Mouse (Mus musculus): ENCODE measurements at regions not wholly inside any gene's neighbourhood (a gene's known extent, or its start where the extent isn't known, plus 50 kb on each side); places are given as distances from the start of the nearest gene placed in this dataset.

GRCm38 (mm10) chr17:75893559-75893958 is 341.8 kb upstream of the Fam98a start:
- no peak for DNase-seq

DNA sequence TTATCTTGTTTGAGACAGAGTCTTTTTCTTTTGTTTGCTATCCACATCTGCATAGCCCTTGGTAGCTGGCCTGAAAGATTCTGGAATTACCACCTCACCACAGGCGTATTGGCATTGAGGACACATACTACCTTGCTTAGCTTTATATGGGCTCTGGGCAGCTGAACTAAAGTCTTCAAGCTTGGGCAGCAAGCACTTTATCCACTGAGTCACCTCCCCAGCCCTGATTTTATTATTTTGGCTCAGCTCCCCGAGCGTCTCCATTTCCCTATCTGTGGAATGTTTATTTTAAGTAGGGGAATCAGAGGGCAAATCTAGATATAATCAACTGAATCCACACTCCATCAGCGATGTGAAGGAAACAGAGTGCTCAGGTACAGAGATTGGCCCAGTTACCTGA is 340.4 kb upstream of the Fam98a start:
- DNase-seq: no peak

DNA sequence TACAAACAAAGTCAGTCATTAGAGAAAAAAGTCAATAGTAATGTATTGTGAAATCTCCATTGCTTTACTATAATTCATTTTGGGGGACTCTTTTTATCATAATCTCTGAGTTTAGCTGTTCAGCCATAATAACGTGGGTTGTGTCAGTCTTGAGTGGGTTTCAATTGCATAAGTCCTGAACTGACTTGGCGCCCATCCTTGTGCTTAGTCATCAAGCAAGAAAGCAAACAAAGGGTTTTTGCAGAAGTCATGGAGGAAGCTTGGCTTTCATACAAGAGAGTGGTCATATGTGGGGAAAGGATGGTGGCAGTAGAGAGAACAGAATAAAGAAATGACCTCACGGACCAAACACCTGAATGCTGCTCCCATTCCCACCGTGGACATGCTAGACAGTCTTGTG is 339.8 kb upstream of the Fam98a start:
- no peak for DNase-seq

- no peak for DNase-seq
These were observed 326.1 kb upstream of the Fam98a start for GRCm38 (mm10) chr17:75877848-75878247.

DNA sequence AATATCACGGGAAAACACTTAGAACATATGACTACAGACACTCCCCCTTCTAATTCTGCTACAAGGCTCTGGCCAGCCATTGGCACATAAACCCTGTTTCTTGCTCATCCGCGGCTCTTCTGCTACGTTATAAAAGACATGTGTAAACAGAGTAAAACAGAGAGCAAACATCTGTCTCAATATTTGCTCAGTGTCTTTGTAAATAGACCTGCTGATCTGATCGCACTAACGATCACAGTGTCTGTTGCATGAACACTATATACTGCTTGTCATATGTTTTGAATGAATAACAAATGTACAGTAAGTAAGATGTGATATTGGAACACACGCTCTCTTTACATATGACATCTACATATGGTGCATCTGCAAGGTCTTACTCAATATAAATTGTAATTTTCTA is 325.1 kb upstream of the Fam98a start:
- no peak for DNase-seq

DNA sequence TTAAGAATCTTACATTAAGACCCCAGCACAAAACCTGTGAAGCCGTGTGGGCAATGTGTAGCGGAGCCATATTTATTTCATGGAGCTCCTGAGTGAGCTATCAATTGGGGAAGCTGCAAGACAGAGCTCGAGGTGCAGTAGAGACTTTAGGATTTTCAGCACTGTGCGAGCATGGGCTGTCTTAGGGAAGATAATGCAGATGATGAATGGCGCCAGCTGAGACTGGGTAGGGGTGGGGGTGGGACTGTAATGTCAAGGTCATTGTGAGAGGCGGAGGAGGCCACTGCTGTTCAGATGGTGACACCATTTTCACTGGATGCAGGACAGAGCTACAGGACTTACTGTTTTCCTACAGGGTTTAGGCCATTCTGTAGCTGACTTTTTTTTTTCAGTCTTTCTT is 322.8 kb upstream of the Fam98a start:
- no peak for DNase-seq

GRCm38 (mm10) chr17:75870492-75870891 is 318.7 kb upstream of the Fam98a start:
- no peak for DNase-seq

GRCm38 (mm10) chr17:75857015-75857414 is 305.3 kb upstream of the Fam98a start:
- no peak for DNase-seq

DNA sequence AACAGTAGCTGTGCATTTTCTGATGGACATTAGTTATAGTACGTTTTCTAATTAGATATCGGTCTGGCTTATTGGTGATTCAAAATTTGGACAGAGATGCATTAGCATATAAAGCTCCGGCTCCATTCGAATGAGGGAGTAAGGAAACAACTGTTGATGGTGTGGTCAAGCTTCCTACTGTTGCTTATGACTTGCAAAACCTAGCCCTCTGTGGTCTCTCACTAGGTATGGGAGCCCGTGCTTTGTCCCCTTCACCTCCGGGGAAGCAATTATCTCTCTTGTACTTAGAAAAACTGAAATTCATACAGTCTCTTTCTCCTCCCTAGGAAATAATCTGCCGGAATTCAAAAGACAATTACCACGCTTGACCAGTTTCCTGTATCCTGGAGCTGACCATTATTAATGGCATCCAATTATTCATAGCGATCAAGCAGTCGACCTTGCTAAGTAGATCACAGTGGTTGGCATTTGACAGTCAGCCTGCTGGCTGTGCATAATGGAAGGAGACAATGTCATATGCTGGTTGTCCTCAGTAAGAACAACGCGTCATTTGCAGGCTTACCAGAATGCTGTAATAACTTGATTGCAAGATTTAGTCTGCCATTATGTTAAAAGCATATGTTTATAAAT is 264.4 kb upstream of the Fam98a start:
- no peak for DNase-seq

GRCm38 (mm10) chr17:75812163-75812562 is 260.4 kb upstream of the Fam98a start:
- no peak for DNase-seq

- DNase-seq: no peak
These were observed 257.0 kb upstream of the Fam98a start for GRCm38 (mm10) chr17:75808524-75809326.

DNA sequence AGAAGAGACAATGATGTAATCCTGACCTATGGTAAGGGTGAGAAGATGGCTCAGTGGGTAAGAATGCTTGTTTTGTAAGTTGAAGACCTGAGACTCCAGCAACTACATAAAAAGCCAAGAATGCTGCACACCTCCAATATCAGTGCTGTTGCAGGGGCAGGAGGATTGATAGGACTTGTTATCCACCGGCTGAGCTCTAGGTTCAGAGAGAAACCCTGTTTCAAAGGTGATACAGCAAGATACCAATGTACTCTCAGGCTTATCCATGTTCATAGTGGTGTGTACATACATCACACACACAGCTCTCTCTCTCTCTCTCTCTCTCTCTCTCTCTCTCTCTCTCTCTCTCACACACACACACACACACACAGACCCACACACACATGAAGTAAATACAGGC is 256.3 kb upstream of the Fam98a start:
- DNase-seq: no peak

- DNase-seq: no peak
These were observed 252.6 kb upstream of the Fam98a start for GRCm38 (mm10) chr17:75804358-75804757.

DNA sequence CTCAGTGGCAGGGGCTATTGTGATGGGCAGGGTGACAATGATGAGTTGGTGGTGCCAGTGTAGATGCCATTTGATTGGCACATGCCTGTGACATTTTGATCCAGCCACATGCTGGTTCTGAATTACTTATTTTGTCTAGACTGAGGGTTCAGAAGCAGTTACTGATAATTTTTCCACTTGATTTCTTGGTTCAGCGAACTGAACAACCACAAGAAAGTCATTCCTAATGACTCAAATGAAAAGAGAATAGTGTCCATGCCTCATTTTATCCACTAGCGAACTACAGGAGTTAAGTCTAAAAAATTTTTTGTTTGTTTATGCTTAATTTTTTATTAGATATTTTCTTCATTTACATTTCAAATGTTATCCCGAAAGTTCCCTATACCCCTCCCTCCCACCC is 244.6 kb upstream of the Fam98a start:
- no peak for DNase-seq

DNA sequence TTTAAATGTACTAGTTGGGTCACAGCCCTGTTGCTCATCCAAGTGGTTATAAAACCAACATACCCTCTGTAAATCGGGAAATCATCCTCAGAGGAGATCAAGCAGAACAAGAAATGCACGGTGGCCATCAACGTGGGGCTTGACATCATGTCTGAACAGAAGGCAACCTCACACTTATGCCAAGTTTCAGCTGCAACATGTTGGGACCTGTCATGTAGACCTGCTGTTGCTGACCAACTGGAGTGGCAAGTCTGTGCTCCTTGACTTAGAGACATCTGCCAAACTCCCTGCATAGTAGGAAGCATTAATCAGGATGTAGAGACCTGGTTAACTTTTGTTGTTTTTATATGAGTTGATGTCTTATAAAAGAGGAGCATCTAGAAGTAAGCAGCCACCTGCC is 244.0 kb upstream of the Fam98a start:
- DNase-seq: no peak

DNA sequence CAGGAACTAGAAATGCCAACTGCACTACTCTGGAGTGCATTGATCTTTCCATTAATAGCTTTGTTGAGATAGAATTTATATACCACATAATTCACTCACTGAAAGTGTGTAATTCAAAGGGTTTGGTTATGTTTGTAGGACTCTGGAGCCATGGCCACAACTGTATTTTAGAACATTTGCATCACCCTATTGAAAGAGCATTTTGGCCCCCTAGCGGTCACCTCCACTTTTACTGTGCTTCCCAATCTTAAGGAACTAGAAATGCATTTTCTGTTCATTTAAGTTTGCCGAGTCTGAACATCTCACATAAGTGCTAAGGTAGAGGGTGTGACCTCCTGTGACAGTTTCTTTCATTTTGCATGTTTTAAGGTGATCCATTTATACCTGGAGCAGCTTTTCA is 228.0 kb upstream of the Fam98a start:
- no peak for DNase-seq

DNA sequence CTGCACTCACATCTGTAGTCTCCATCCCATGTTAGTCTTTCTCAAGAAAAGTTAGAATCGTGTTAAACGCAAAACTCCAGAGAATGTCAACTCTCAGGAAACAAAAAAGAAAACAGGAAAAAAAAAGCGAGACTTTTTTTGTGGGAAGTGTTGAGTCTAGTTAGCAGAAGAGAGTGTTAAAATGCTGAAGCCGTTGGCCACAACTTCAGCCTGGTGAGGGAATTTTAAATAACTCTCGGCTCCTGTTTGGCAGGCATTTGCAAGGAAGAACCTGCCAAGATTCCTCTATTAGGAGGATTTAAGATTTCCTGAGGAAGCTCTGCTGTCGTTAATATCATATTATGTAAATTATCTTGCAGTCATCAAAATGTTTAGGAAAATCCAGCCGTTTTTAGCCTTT is 224.9 kb upstream of the Fam98a start:
- DNase-seq: no peak

DNA sequence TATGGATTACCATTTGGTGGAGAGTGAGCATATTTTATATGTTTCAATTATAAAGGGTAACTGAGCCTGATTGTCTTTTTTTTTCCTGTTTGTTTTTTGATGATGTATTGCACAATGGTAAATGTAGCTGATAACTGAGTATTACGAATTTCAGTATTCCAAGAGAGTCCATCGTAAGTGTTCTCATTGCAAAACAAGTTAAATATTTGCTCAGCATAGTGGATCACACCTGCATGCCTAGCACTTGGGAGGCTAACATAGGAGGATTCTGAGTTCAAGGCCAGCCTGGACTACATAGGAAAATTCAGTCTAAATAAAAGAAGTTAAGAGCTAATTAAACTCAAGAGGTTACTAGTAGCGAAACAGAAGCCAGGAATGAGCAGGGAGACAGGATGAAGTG is 223.8 kb upstream of the Fam98a start:
- DNase-seq: no peak

DNA sequence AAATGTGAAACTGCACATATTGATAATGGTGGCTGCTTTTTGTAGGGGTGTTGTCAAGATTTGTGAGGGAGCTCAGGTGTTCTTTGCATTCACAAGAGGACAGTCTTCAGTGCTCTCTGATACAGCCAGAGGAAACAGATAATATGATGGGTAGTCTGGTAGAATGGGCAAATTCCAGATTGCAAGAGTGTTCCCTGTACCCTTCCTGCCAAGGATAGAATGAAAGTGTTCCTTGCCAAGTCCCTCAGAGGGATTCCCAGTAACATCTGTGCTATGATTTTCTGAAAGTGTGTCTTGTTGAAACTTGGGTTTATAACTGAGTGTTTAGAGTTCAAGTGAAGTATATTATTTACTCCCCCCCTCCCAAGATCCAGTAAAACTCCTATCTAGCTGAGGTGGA is 221.1 kb upstream of the Fam98a start:
- no peak for DNase-seq

DNA sequence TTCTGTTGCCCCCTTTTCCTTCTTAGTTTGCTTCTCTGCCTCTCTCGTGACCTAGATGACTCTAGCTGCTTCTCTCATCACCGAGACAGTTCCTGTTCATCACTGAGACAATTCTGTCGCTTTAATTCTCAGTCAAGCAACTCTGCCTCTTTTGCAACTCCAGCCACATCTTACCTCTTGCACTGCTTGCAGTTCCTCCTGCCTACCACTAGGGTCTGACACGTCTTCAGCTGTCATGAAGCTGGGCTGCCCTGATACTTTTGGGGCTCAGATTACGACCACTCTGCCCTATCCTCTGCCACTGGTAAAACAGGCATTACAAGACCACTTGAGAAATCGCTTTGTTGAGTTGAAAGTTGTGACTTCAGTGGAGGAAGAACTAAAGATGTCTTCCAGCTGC is 216.9 kb upstream of the Fam98a start:
- no peak for DNase-seq

- no peak for DNase-seq
These were observed 211.6 kb upstream of the Fam98a start for GRCm38 (mm10) chr17:75763391-75763790.

- no peak for DNase-seq
These were observed 204.7 kb upstream of the Fam98a start for GRCm38 (mm10) chr17:75756487-75756886.

DNA sequence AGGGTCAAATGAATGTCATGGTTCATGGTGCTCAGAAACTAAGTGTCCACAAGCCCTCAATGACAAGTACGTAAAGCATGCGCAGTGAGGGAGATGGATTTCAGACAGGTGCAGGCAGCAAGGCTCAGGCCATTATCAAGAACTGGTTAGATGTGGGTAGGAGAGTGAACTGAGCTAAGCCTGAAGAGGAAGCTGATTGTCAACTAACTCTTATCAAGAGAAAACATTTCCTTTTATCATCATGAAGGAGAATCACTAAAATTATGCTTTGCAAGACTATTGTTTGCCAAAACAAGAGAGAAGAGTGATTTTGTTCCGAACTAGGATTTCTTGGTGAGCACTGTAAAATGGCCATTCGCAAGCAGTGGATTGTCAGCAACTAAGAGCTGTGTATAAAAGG is 164.7 kb upstream of the Fam98a start:
- no peak for DNase-seq

GRCm38 (mm10) chr17:75714578-75714977 is 162.8 kb upstream of the Fam98a start:
- no peak for DNase-seq

GRCm38 (mm10) chr17:75714059-75714458 is 162.3 kb upstream of the Fam98a start:
- DNase-seq: no peak

Measured in kidney, adult 18-20 months (tissue).